9 mouse cellular contexts compared by ENCODE assay signal in the genomic region with DNA sequence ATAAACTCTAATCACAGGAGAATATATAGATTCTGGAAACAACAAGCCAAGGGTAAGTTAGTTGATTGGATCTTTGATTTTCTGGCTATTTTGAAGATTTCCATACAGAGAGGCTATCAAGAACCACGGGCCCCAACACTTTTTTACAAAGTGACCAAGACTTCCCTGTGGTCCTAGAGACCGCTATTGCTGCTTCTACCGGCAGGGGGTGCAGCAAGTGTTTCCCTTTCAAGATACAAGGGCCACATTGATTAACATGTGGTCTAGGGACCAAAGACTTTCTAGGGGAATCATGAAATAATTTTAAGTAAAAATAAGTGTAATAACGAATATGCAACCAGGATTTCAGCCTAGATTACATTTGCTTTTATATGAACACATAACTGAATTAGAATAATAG. TPM values are rescaled to one million over a fixed set of nuclear protein-coding genes. Genes with fewer than 3 reads are reported as not detected.
DNase-seq lines count a peak whose midpoint lies in the region; ATAC-seq and TF ChIP-seq lines count a peak whose summit lies in the region.
"Had no signal": no experiment of that assay in that cellular context is flagged by ENCODE, and none has a peak within 500 bp of the region (broad histone marks: within the 10 kb centered on the region; RNA-seq: fewer than 3 reads in every experiment).

No protein-coding gene starts in this region.

- peak; percentile 15 to 25 for DNase-seq in cerebellum, adult 18-20 months
- DNase-seq in cerebellum, adult 9-11 months: no peak
- no peak for DNase-seq in testis, postnatal 14 days (ENCODE audit: low spot score)
- DNase-seq in embryonic facial prominence, embryonic 11.5 days (ENCODE audit: low spot score): peak; percentile 75
- DNase-seq in kidney, adult 9 months: peak; percentile 74
- peak; percentile 84 for DNase-seq in lung, embryonic 14.5 days

- H3K27me3 ChIP-seq in testis, adult 2 months (ENCODE audit: control insufficient read depth, insufficient read depth, low read length): no peaks in the 10 kb centered on the region
- no peaks in the 10 kb centered on the region for H3K27me3 ChIP-seq in embryonic facial prominence, embryonic 11.5 days (ENCODE audit: control insufficient read depth, insufficient read depth, low read length)
- H3K27me3 ChIP-seq in lung, embryonic 14.5 days (ENCODE audit: insufficient read depth, low read length): no peaks in the 10 kb centered on the region
- H3K27me3 ChIP-seq in small intestine, adult 2 months (ENCODE audit: control insufficient read depth, insufficient read depth, low read length): no peaks in the 10 kb centered on the region
- H3K27me3 ChIP-seq: hindbrain, embryonic 15.5 days had no signal

- no peak overlapping the region for H3K9ac ChIP-seq in embryonic facial prominence, embryonic 11.5 days (replicated peaks; ENCODE audit: low read length)
- no peak overlapping the region for H3K9ac ChIP-seq in lung, embryonic 14.5 days
- H3K9ac ChIP-seq: hindbrain, embryonic 15.5 days had no signal

- H3K36me3 ChIP-seq in testis, adult 2 months (ENCODE audit: control insufficient read depth, insufficient read depth, low read length): no peaks in the 10 kb centered on the region
- H3K36me3 ChIP-seq in embryonic facial prominence, embryonic 11.5 days (replicated peaks; ENCODE audit: control insufficient read depth, insufficient read depth, low read depth, low read length): no peaks in the 10 kb centered on the region
- H3K36me3 ChIP-seq in lung, embryonic 14.5 days (ENCODE audit: insufficient read depth): no peaks in the 10 kb centered on the region
- H3K36me3 ChIP-seq in small intestine, adult 2 months (ENCODE audit: control insufficient read depth, insufficient read depth, low read length): no peaks in the 10 kb centered on the region
- H3K36me3 ChIP-seq: hindbrain, embryonic 15.5 days had no signal

- H3K4me2 ChIP-seq in embryonic facial prominence, embryonic 11.5 days (ENCODE audit: low read depth, low read length): no peak overlapping the region
- H3K4me2 ChIP-seq in lung, embryonic 14.5 days: no peak overlapping the region
- H3K4me2 ChIP-seq: hindbrain, embryonic 15.5 days had no signal

- TF ChIP-seq CTCF in testis, adult 2 months (IDR thresholded peaks at IDR 0.05; ENCODE audit: control insufficient read depth, insufficient read depth, insufficient replicate concordance, low read depth, low read length): peak; percentile 25; the same call in 1 of the 2 replicates
- peak; percentile 77 for TF ChIP-seq CTCF in lung, embryonic 14.5 days (IDR thresholded peaks at IDR 0.05; ENCODE audit: low read depth)
- peak; percentile 74; the same call in 1 of the 2 replicates for TF ChIP-seq CTCF in small intestine, adult 2 months (IDR thresholded peaks at IDR 0.05; ENCODE audit: extremely low read depth, insufficient read length, insufficient replicate concordance, low read depth, low read length)

- no peak overlapping the region for H3K4me3 ChIP-seq in testis, adult 2 months (ENCODE audit: control insufficient read depth, low read depth, low read length)
- H3K4me3 ChIP-seq in embryonic facial prominence, embryonic 11.5 days (ENCODE audit: low read depth, low read length): no peak overlapping the region
- no peak overlapping the region for H3K4me3 ChIP-seq in lung, embryonic 14.5 days (ENCODE audit: low read depth, low read length)
- no peak overlapping the region for H3K4me3 ChIP-seq in small intestine, adult 2 months (ENCODE audit: low read depth, low read length)
- H3K4me3 ChIP-seq: hindbrain, embryonic 15.5 days had no signal

- H3K27ac ChIP-seq in testis, adult 2 months (ENCODE audit: control insufficient read depth, insufficient read depth, low read depth, low read length): no peak overlapping the region
- no peak overlapping the region for H3K27ac ChIP-seq in embryonic facial prominence, embryonic 11.5 days (replicated peaks; ENCODE audit: low read depth, low read length)
- no peak overlapping the region for H3K27ac ChIP-seq in lung, embryonic 14.5 days (ENCODE audit: low read depth)
- no peak overlapping the region for H3K27ac ChIP-seq in small intestine, adult 2 months (ENCODE audit: insufficient read depth, low read depth, low read length)
- H3K27ac ChIP-seq: hindbrain, embryonic 15.5 days had no signal

- no peaks in the 10 kb centered on the region for H3K9me3 ChIP-seq in embryonic facial prominence, embryonic 11.5 days (replicated peaks; ENCODE audit: control insufficient read depth, low read length)
- H3K9me3 ChIP-seq in lung, embryonic 14.5 days (ENCODE audit: low read depth, low read length): no peaks in the 10 kb centered on the region
- H3K9me3 ChIP-seq: hindbrain, embryonic 15.5 days had no signal

- no peak for TF ChIP-seq POLR2A in testis, adult 2 months (IDR thresholded peaks at IDR 0.05; ENCODE audit: control insufficient read depth, low read depth, low read length)
- TF ChIP-seq POLR2A in small intestine, adult 2 months (IDR thresholded peaks at IDR 0.05; ENCODE audit: low read depth, low read length): no peak

- no peaks in the 10 kb centered on the region for H3K4me1 ChIP-seq in testis, adult 2 months (ENCODE audit: control insufficient read depth, insufficient read depth, low read length)
- no peaks in the 10 kb centered on the region for H3K4me1 ChIP-seq in embryonic facial prominence, embryonic 11.5 days (ENCODE audit: control insufficient read depth, insufficient read depth, low read length)
- no peaks in the 10 kb centered on the region for H3K4me1 ChIP-seq in lung, embryonic 14.5 days (ENCODE audit: insufficient read depth)
- H3K4me1 ChIP-seq in small intestine, adult 2 months (ENCODE audit: control insufficient read depth, insufficient read depth, insufficient read length, low read length): peaks cover 19% of the 10 kb centered on the region; the same call in 1 of the 2 replicates

- ATAC-seq in embryonic facial prominence, embryonic 11.5 days (replicated peaks; ENCODE audit: insufficient number of reproducible peaks, low FRiP score, low TSS enrichment, low read depth): no peak
- ATAC-seq in lung, embryonic 14.5 days (ENCODE audit: insufficient read depth): no peak

- WGBS in embryonic facial prominence, embryonic 11.5 days: 4% methylated on average over 4 of the region's 4 CpGs
- WGBS in lung, embryonic 14.5 days: 4% methylated on average over 4 of the region's 4 CpGs
- 2% methylated on average over 4 of the region's 4 CpGs for WGBS in small intestine, adult 2 months

RNA-seq across cellular contexts. Expression of a gene that starts 34.5 kb away (rescaled TPM):
- polyA plus RNA-seq in testis, adult 2 months (2012; rRNA removed): 3.8 and 4.0 TPM in 2 replicates
- polyA plus RNA-seq in embryonic facial prominence, embryonic 11.5 days (2014; fragmentation: Nextera tagmentation; extraction: Ambion mirVana): 11.4 and 12.3 TPM in 2 replicates
- polyA plus RNA-seq in lung, embryonic 14.5 days (2014; fragmentation: Nextera tagmentation; extraction: Ambion mirVana): 9.0 and 9.9 TPM in 2 replicates
- 3.5 and 4.8 TPM in 2 replicates for polyA plus RNA-seq in small intestine, adult 2 months (2012; rRNA removed)

Comparison
In these comparisons a context has a peak if more than half of its experiments do, and no peak if none do; other contexts are left out.
1. DNase-seq: peak in cerebellum, adult 18-20 months (2 of 2), embryonic facial prominence, embryonic 11.5 days (single experiment), kidney, adult 9 months (single experiment) and lung, embryonic 14.5 days (single experiment); none in cerebellum, adult 9-11 months (single experiment) and testis, postnatal 14 days (single experiment).
2. CTCF ChIP-seq: peak in every context shown above with its lines; median percentile 77 in lung, embryonic 14.5 days; 74 in small intestine, adult 2 months; 25 in testis, adult 2 months.